Mouse (Mus musculus): ENCODE results near the gene Pank2. TPM values are rescaled to one million over a fixed set of nuclear protein-coding genes. Genes with fewer than 3 reads are reported as not detected.
"Not testable (repeated sequence)": the region's sequence is repeated elsewhere in the genome, so short reads cannot be mapped to it uniquely, and the experiment has no call there.

The Pank2 gene
- polyA plus RNA-seq, 1 experiment from 2014 or later, result 57.0 TPM

- H3K4me1 ChIP-seq (ENCODE audit: control insufficient read depth, insufficient read depth, low read length), result peaks cover 8% of the 10 kb centered on the region
- no peak overlapping the region for H3K9ac ChIP-seq (ENCODE audit: low read length)
- H3K9me3 ChIP-seq (ENCODE audit: control insufficient read depth, low read length), result no peaks in the 10 kb centered on the region
- WGBS, result 74% methylated on average over 6 of the region's 6 CpGs
- H3K27ac ChIP-seq (replicated peaks; ENCODE audit: low read depth, low read length), result no peak overlapping the region
- DNase-seq (ENCODE audit: low spot score) (no peak), ATAC-seq (ENCODE audit: insufficient number of reproducible peaks, low FRiP score, low TSS enrichment, low read depth) (no peak)
- peak overlapping the region; percentile 55; the same call in 1 of the 2 replicates for H3K4me2 ChIP-seq (ENCODE audit: low read depth, severe bottlenecking)
- H3K27me3 ChIP-seq (ENCODE audit: control insufficient read depth, insufficient read depth, low read length), result no peaks in the 10 kb centered on the region
- H3K4me3 ChIP-seq (ENCODE audit: low read depth, low read length), result peak overlapping the region; percentile 89; the same call in 1 of the 2 replicates
- H3K36me3 ChIP-seq (ENCODE audit: control insufficient read depth, insufficient read depth, low read length), result no peaks in the 10 kb centered on the region
Observed at GRCm38 (mm10) chr2:131264027-131264426, 1.7 kb downstream of the Pank2 start.

DNA sequence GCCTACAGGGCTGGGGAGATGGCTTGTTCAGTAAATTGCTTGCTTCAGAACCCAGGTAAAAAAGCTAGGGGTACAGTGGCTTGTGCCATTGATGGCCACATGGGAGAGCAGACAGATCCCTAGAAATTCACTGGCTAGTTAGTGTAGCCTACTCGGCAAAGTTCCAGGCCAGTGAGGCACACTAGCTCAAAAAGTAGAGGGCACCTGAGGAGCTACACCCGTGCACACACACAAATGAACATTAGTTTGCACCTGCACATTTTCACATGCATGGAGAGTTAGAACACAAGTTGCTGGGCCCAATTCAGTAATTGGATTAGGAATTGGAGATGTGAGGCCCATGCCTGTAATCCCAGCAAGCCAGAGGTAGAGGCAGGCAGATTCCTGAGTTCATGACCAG, 2.8 kb downstream of the Pank2 start:
- no peaks in the 10 kb centered on the region for H3K9me3 ChIP-seq (ENCODE audit: control insufficient read depth, low read length)
- no peak overlapping the region for H3K4me2 ChIP-seq (ENCODE audit: low read depth, severe bottlenecking)
- H3K4me1 ChIP-seq (ENCODE audit: control insufficient read depth, insufficient read depth, low read length), result peaks cover 8% of the 10 kb centered on the region
- no peaks in the 10 kb centered on the region for H3K36me3 ChIP-seq (ENCODE audit: control insufficient read depth, insufficient read depth, low read length)
- DNase-seq (ENCODE audit: low spot score), result no peak
- ATAC-seq (ENCODE audit: insufficient number of reproducible peaks, low FRiP score, low TSS enrichment, low read depth), result no peak
- no peak overlapping the region for H3K9ac ChIP-seq (ENCODE audit: low read length)
- WGBS, result 81% methylated on average over 2 of the region's 2 CpGs
- no peak overlapping the region for H3K4me3 ChIP-seq (ENCODE audit: low read depth, low read length)
- no peak overlapping the region for H3K27ac ChIP-seq (replicated peaks; ENCODE audit: low read depth, low read length)
- no peaks in the 10 kb centered on the region for H3K27me3 ChIP-seq (ENCODE audit: control insufficient read depth, insufficient read depth, low read length)

- H3K4me1 ChIP-seq (ENCODE audit: control insufficient read depth, insufficient read depth, low read length), result no peaks in the 10 kb centered on the region
- H3K4me3 ChIP-seq (ENCODE audit: low read depth, low read length), result no peak overlapping the region
- H3K9ac ChIP-seq (ENCODE audit: low read length), result no peak overlapping the region
- DNase-seq (ENCODE audit: low spot score) (no peak), ATAC-seq (ENCODE audit: insufficient number of reproducible peaks, low FRiP score, low TSS enrichment, low read depth) (no peak)
- H3K4me2 ChIP-seq (ENCODE audit: low read depth, severe bottlenecking), result no peak overlapping the region
- H3K9me3 ChIP-seq (ENCODE audit: control insufficient read depth, low read length), result no peaks in the 10 kb centered on the region
- WGBS, result 95% methylated on average over 3 of the region's 3 CpGs
- no peaks in the 10 kb centered on the region for H3K27me3 ChIP-seq (ENCODE audit: control insufficient read depth, insufficient read depth, low read length)
- H3K36me3 ChIP-seq (ENCODE audit: control insufficient read depth, insufficient read depth, low read length), result peaks cover 13% of the 10 kb centered on the region
- no peak overlapping the region for H3K27ac ChIP-seq (replicated peaks; ENCODE audit: low read depth, low read length)
Observed at GRCm38 (mm10) chr2:131275493-131275892, 13.2 kb downstream of the Pank2 start.

DNA sequence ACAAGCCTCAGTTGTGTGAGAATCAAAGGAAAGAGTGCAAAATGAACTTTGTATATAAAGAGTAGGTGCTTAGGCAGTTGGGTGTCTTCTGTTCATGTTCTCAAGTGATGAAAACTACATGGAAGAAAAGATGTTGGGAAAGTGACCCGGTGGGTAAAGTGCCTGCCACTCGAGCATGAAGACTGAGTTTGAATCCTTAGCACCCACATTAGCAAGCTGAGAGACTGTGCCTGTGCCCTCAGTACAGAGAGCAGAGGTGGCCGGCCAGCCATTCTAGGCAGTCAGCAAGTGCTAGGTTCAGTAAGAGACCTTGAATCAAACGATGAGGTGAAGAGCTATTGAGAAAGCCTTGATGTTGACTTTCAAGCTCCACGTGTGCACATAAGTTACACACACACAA, 14.4 kb downstream of the Pank2 start:
- DNase-seq (ENCODE audit: low spot score) (no peak), ATAC-seq (ENCODE audit: insufficient number of reproducible peaks, low FRiP score, low TSS enrichment, low read depth) (no peak)
- Histone ChIP-seq H3K27me3 (ENCODE audit: control insufficient read depth, insufficient read depth, low read length) (no peaks in the 10 kb centered on the region), H3K9me3 (ENCODE audit: control insufficient read depth, low read length) (no peaks in the 10 kb centered on the region), H3K4me2 (ENCODE audit: low read depth, severe bottlenecking) (no peak overlapping the region), H3K4me1 (ENCODE audit: control insufficient read depth, insufficient read depth, low read length) (no peaks in the 10 kb centered on the region), H3K27ac (replicated peaks; ENCODE audit: low read depth, low read length) (no peak overlapping the region), H3K4me3 (ENCODE audit: low read depth, low read length) (no peak overlapping the region), H3K9ac (ENCODE audit: low read length) (no peak overlapping the region), H3K36me3 (ENCODE audit: control insufficient read depth, insufficient read depth, low read length) (peaks cover 17% of the 10 kb centered on the region)
- 90% methylated on average over 5 of the region's 5 CpGs for WGBS

DNA sequence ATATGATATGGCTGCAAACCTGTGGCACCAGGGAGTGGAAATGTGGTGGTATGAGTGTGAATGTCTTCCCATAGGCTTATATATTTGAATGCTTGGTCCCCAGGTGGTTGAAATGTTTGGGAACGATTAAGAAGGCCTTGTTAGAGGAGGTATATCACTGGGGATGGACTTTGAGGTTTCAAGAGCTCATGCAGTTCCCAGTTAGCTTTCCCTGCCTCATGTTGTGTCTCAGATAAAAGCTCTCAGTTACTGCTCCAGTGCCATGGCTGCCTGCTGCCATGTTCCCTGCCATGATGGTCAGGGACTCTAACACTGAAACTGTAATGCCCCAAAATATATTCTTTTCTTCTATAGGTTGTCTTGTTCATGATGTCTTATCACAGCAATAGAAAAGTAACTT, 19.3 kb downstream of the Pank2 start:
- Histone ChIP-seq H3K4me1 (ENCODE audit: control insufficient read depth, insufficient read depth, low read length) (no peaks in the 10 kb centered on the region), H3K27ac (replicated peaks; ENCODE audit: low read depth, low read length) (no peak overlapping the region), H3K4me2 (ENCODE audit: low read depth, severe bottlenecking) (no peak overlapping the region), H3K36me3 (ENCODE audit: control insufficient read depth, insufficient read depth, low read length) (peaks cover 9% of the 10 kb centered on the region), H3K27me3 (ENCODE audit: control insufficient read depth, insufficient read depth, low read length) (no peaks in the 10 kb centered on the region), H3K9me3 (ENCODE audit: control insufficient read depth, low read length) (no peaks in the 10 kb centered on the region), H3K9ac (ENCODE audit: low read length) (no peak overlapping the region), H3K4me3 (ENCODE audit: low read depth, low read length) (no peak overlapping the region)
- no peak for ATAC-seq (ENCODE audit: insufficient number of reproducible peaks, low FRiP score, low TSS enrichment, low read depth)
- 77% methylated on average over 1 of the region's 1 CpGs for WGBS
- DNase-seq (ENCODE audit: low spot score), result no peak

DNA sequence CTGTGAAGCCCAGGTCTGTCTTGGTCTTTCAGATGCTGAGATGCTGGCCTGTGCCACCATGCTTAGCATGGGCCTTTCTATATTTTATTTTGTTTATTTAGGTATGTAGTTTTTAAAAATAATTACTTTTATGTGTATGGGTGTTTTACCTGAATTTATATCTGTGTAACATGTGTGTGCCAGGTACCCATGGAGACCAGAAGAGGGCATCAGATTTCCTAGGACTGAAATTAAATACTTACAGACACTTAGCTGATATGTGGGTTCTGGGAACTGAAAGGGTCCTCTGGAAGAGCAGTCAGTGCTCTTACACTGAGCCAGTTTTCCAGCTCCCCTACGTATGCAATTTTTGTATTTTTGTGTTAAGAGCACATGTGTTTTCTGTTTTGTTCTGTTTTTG, 24.0 kb downstream of the Pank2 start:
- Histone ChIP-seq H3K4me3 (ENCODE audit: low read depth, low read length) (no peak overlapping the region), H3K27ac (replicated peaks; ENCODE audit: low read depth, low read length) (no peak overlapping the region), H3K4me1 (ENCODE audit: control insufficient read depth, insufficient read depth, low read length) (no peaks in the 10 kb centered on the region), H3K9me3 (ENCODE audit: control insufficient read depth, low read length) (no peaks in the 10 kb centered on the region), H3K27me3 (ENCODE audit: control insufficient read depth, insufficient read depth, low read length) (no peaks in the 10 kb centered on the region), H3K9ac (ENCODE audit: low read length) (no peak overlapping the region), H3K36me3 (ENCODE audit: control insufficient read depth, insufficient read depth, low read length) (no peaks in the 10 kb centered on the region; the same call in 1 of the 2 replicates), H3K4me2 (ENCODE audit: low read depth, severe bottlenecking) (no peak overlapping the region)
- DNase-seq (ENCODE audit: low spot score) (no peak), ATAC-seq (ENCODE audit: insufficient number of reproducible peaks, low FRiP score, low TSS enrichment, low read depth) (no peak)
- 92% methylated on average over 1 of the region's 1 CpGs for WGBS

DNA sequence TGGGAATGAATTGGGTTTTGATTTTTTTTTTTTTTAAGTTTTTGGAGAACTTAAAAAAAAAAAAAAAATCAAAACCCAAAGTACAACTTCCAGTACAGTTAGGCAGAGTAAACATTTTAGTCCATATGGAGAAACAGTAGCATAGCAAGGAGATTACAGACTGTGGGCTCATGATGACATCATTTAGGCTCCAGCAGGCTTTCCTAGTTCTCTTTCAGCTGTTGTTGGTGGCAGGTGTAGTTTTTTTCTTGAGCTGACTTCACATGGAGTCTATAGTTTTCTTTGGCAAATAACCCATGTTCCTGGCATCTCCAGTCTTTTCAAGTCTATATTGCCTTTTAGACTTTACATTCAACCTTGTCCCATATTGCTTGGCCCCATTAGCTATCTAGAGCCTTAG, 28.4 kb downstream of the Pank2 start:
- Histone ChIP-seq H3K36me3 (ENCODE audit: control insufficient read depth, insufficient read depth, low read length) (peaks cover 14% of the 10 kb centered on the region; the same call in 1 of the 2 replicates), H3K27me3 (ENCODE audit: control insufficient read depth, insufficient read depth, low read length) (no peaks in the 10 kb centered on the region), H3K27ac (replicated peaks; ENCODE audit: low read depth, low read length) (no peak overlapping the region), H3K9ac (ENCODE audit: low read length) (no peak overlapping the region), H3K9me3 (ENCODE audit: control insufficient read depth, low read length) (no peaks in the 10 kb centered on the region), H3K4me2 (ENCODE audit: low read depth, severe bottlenecking) (no peak overlapping the region), H3K4me1 (ENCODE audit: control insufficient read depth, insufficient read depth, low read length) (no peaks in the 10 kb centered on the region), H3K4me3 (ENCODE audit: low read depth, low read length) (no peak overlapping the region)
- ATAC-seq (ENCODE audit: insufficient number of reproducible peaks, low FRiP score, low TSS enrichment, low read depth), result no peak
- no peak for DNase-seq (ENCODE audit: low spot score)

DNA sequence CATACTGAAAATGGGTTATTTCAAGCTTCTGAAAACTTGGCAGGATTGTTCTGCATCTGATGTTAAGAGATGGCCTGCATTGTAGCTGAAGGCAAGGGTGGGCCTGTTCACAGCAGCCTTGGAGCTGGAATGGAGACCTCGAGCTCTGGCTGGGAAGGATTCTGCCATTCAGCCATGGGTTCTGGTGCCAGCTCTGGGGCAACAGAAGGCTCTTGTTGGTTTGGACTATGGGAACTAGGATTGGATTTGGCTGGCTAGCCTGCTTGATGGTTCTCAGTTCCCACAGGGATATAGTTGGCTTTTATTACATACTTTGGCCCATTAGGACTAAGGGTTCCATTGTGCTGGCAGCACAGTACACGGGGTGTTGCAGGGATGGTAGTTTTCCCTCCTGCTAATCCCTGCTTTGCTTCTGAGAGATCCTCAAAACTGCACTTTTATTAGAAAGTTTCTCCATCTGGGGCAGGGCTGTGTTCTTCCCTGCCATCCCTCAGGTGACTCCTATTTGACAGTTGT, 34.5 kb downstream of the Pank2 start:
- Histone ChIP-seq H3K4me1 (ENCODE audit: control insufficient read depth, insufficient read depth, low read length) (no peaks in the 10 kb centered on the region), H3K36me3 (ENCODE audit: control insufficient read depth, insufficient read depth, low read length) (peaks cover 21% of the 10 kb centered on the region; the same call in 1 of the 2 replicates), H3K4me2 (ENCODE audit: low read depth, severe bottlenecking) (no peak overlapping the region), H3K9me3 (ENCODE audit: control insufficient read depth, low read length) (no peaks in the 10 kb centered on the region), H3K27ac (replicated peaks; ENCODE audit: low read depth, low read length) (no peak overlapping the region), H3K27me3 (ENCODE audit: control insufficient read depth, insufficient read depth, low read length) (no peaks in the 10 kb centered on the region), H3K9ac (ENCODE audit: low read length) (no peak overlapping the region), H3K4me3 (ENCODE audit: low read depth, low read length) (no peak overlapping the region)
- DNase-seq (ENCODE audit: low spot score), result no peak
- 95% methylated on average over 2 of the region's 2 CpGs for WGBS
- ATAC-seq (ENCODE audit: insufficient number of reproducible peaks, low FRiP score, low TSS enrichment, low read depth), result no peak

DNA sequence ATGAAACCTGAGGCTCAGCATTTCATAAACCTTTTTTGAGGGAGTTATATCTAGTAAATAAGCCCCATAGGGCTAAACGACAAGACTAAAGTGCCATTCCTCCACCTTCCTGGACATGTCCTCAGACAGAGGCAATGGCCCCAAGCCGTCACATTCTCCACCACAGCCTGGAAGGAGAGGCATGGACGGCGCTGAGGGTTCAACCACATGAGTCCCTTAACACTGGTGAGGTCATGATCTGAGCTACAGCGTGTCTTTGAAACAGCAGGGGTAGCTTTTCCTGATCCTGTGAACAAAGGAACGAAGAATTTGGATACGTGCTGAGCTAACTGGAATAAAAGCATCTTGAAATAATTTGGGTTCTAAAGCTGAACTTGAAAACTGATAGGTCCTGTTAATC, 36.4 kb downstream of the Pank2 start:
- H3K9me3 ChIP-seq (ENCODE audit: control insufficient read depth, low read length); DNase-seq (ENCODE audit: low spot score); H3K27me3 ChIP-seq (ENCODE audit: control insufficient read depth, insufficient read depth, low read length); H3K4me1 ChIP-seq (ENCODE audit: control insufficient read depth, insufficient read depth, low read length); H3K4me2 ChIP-seq (ENCODE audit: low read depth, severe bottlenecking); ATAC-seq (ENCODE audit: insufficient number of reproducible peaks, low FRiP score, low TSS enrichment, low read depth); H3K27ac ChIP-seq (replicated peaks; ENCODE audit: low read depth, low read length); H3K9ac ChIP-seq (ENCODE audit: low read length); H3K4me3 ChIP-seq (ENCODE audit: low read depth, low read length): not testable (repeated sequence)
- H3K36me3 ChIP-seq (ENCODE audit: control insufficient read depth, insufficient read depth, low read length), result peaks cover 19% of the 10 kb centered on the region; the same call in 1 of the 2 replicates
- 73% methylated on average over 7 of the region's 7 CpGs for WGBS

Measured in limb, embryonic 11.5 days (tissue).